Mouse (Mus musculus) kidney, embryonic 16.5 days (tissue): ENCODE measurements at regions not wholly inside any gene's neighbourhood (a gene's known extent, or its start where the extent isn't known, plus 50 kb on each side); places are given as distances from the start of the nearest gene placed in this dataset.

Source experiments
- ATAC-seq: fragments of 200-750 bp; cut with Nextera tagmentation; 2 replicates; pipeline ENCODE4 v1.8.0; 2017; ENCODE audit warnings: moderate TSS enrichment; ENCODE audit not compliant: low FRiP score, low TSS enrichment
- H3K27ac ChIP-seq: fragments of 300-500 bp; sonication (generic); 2 replicates; pipeline ENCODE4 v1.5.1; 2014; ENCODE audit warnings: low read length
- H3K27me3 ChIP-seq: fragments of 300-500 bp; sonication (generic); 2 replicates; pipeline ENCODE4 v1.6.1; 2014; ENCODE audit warnings: low read length, control low read depth, mixed read lengths; ENCODE audit not compliant: insufficient read depth
- H3K36me3 ChIP-seq: fragments of 300-500 bp; sonication (generic); 2 replicates; pipeline ENCODE4 v1.6.1; 2014; ENCODE audit warnings: low read length, control low read depth, mixed read lengths; ENCODE audit not compliant: insufficient read depth
- H3K4me1 ChIP-seq: fragments of 300-500 bp; sonication (generic); 2 replicates; pipeline ENCODE4 v1.6.1; 2014; ENCODE audit warnings: low read length, control low read depth, mixed read lengths; ENCODE audit not compliant: insufficient read depth
- H3K4me2 ChIP-seq: fragments of 300-500 bp; sonication (generic); replicated peaks from 2 replicates; pipeline ENCODE4 v1.6.1; 2014; ENCODE audit warnings: low read depth, low read length
- H3K4me3 ChIP-seq: fragments of 300-500 bp; sonication (generic); 2 replicates; pipeline ENCODE4 v1.5.1; 2014; ENCODE audit warnings: mild to moderate bottlenecking, low read length
- H3K9ac ChIP-seq: fragments of 300-500 bp; sonication (generic); replicated peaks from 2 replicates; pipeline ENCODE4 v1.6.1; 2014; ENCODE audit warnings: low read length
- H3K9me3 ChIP-seq: fragments of 300-500 bp; sonication (generic); 2 replicates; pipeline ENCODE4 v1.6.1; 2016; ENCODE audit warnings: low read length, control low read depth
- WGBS: fragments of 180-500 bp; shearing (Covaris S2); extraction: QIAGEN DNeasy Blood & Tissue Kit; methylation state at CpG from one replicate; pipeline ENCODE4 v1.1.7; 2014; 5-methylcytosine and 5-hydroxymethylcytosine counted together

GRCm38 (mm10) chr10:25714636-25715035 lies 178.6 kb upstream of the Smlr1 start:
- ATAC-seq, result no peak
- Histone ChIP-seq H3K9ac (no peak overlapping the region), H3K27me3 (no peaks in the 10 kb centered on the region), H3K36me3 (no peaks in the 10 kb centered on the region), H3K4me1 (no peaks in the 10 kb centered on the region), H3K4me3 (no peak overlapping the region), H3K4me2 (no peak overlapping the region), H3K9me3 (no peaks in the 10 kb centered on the region), H3K27ac (no peak overlapping the region)

- no peak overlapping the region for H3K4me3 ChIP-seq
- no peaks in the 10 kb centered on the region for H3K9me3 ChIP-seq
- H3K36me3 ChIP-seq, result no peaks in the 10 kb centered on the region
- H3K4me1 ChIP-seq, result no peaks in the 10 kb centered on the region
- H3K27me3 ChIP-seq, result no peaks in the 10 kb centered on the region
- 75% methylated on average over 12 of the region's 12 CpGs for WGBS
- no peak overlapping the region for H3K27ac ChIP-seq
- H3K9ac ChIP-seq, result no peak overlapping the region
- no peak for ATAC-seq
- no peak overlapping the region for H3K4me2 ChIP-seq
These were observed 178.0 kb upstream of the Smlr1 start for GRCm38 (mm10) chr10:25714041-25714440.

- WGBS, result 57% methylated on average over 7 of the region's 7 CpGs
- no peak for ATAC-seq
- no peaks in the 10 kb centered on the region for H3K36me3 ChIP-seq
- H3K4me2 ChIP-seq, result no peak overlapping the region
- no peaks in the 10 kb centered on the region for H3K9me3 ChIP-seq
- H3K9ac ChIP-seq, result no peak overlapping the region
- H3K4me3 ChIP-seq, result no peak overlapping the region
- no peaks in the 10 kb centered on the region for H3K4me1 ChIP-seq
- no peak overlapping the region for H3K27ac ChIP-seq
- H3K27me3 ChIP-seq, result no peaks in the 10 kb centered on the region
These were observed 171.9 kb upstream of the Smlr1 start for GRCm38 (mm10) chr10:25707951-25708350.

- H3K4me2 ChIP-seq, result no peak overlapping the region
- H3K4me3 ChIP-seq, result no peak overlapping the region
- H3K27me3 ChIP-seq, result no peaks in the 10 kb centered on the region
- 87% methylated on average over 3 of the region's 3 CpGs for WGBS
- no peaks in the 10 kb centered on the region for H3K9me3 ChIP-seq
- H3K4me1 ChIP-seq, result no peaks in the 10 kb centered on the region
- no peak overlapping the region for H3K9ac ChIP-seq
- no peak overlapping the region for H3K27ac ChIP-seq
- ATAC-seq, result no peak
- no peaks in the 10 kb centered on the region for H3K36me3 ChIP-seq
These were observed 166.1 kb upstream of the Smlr1 start for GRCm38 (mm10) chr10:25702146-25702545.

GRCm38 (mm10) chr10:25695798-25696197 lies 159.7 kb upstream of the Smlr1 start:
- Histone ChIP-seq H3K9ac (no peak overlapping the region), H3K27ac (no peak overlapping the region), H3K36me3 (no peaks in the 10 kb centered on the region), H3K4me1 (no peaks in the 10 kb centered on the region), H3K9me3 (no peaks in the 10 kb centered on the region), H3K4me3 (no peak overlapping the region), H3K4me2 (no peak overlapping the region), H3K27me3 (no peaks in the 10 kb centered on the region)
- no peak for ATAC-seq
- WGBS, result 85% methylated on average over 8 of the region's 8 CpGs

- Histone ChIP-seq H3K27ac (no peak overlapping the region), H3K9ac (no peak overlapping the region), H3K9me3 (no peaks in the 10 kb centered on the region), H3K4me2 (no peak overlapping the region), H3K4me1 (no peaks in the 10 kb centered on the region), H3K36me3 (no peaks in the 10 kb centered on the region), H3K27me3 (no peaks in the 10 kb centered on the region), H3K4me3 (no peak overlapping the region)
- ATAC-seq, result 0 out of 2 replicates have a peak, but pooled peaks have one; percentile 49
- WGBS, result 13% methylated on average over 6 of the region's 6 CpGs
These were observed 145.2 kb upstream of the Smlr1 start for GRCm38 (mm10) chr10:25681243-25681642.

GRCm38 (mm10) chr10:25677889-25678288 lies 141.8 kb upstream of the Smlr1 start:
- no peak for ATAC-seq
- H3K4me2 ChIP-seq, result no peak overlapping the region
- no peak overlapping the region for H3K27ac ChIP-seq
- no peak overlapping the region for H3K4me3 ChIP-seq
- no peaks in the 10 kb centered on the region for H3K4me1 ChIP-seq
- H3K9me3 ChIP-seq, result no peaks in the 10 kb centered on the region
- WGBS, result 69% methylated on average over 1 of the region's 1 CpGs
- H3K27me3 ChIP-seq, result no peaks in the 10 kb centered on the region
- H3K9ac ChIP-seq, result no peak overlapping the region
- no peaks in the 10 kb centered on the region for H3K36me3 ChIP-seq

- Histone ChIP-seq H3K9ac (no peak overlapping the region), H3K4me2 (no peak overlapping the region), H3K9me3 (no peaks in the 10 kb centered on the region), H3K4me1 (no peaks in the 10 kb centered on the region), H3K27ac (no peak overlapping the region), H3K27me3 (no peaks in the 10 kb centered on the region), H3K36me3 (no peaks in the 10 kb centered on the region), H3K4me3 (no peak overlapping the region)
- 18% methylated on average over 10 of the region's 10 CpGs for WGBS
- no peak for ATAC-seq
These were observed 139.3 kb upstream of the Smlr1 start for GRCm38 (mm10) chr10:25675368-25675767.

- H3K4me1 ChIP-seq, result no peaks in the 10 kb centered on the region
- 86% methylated on average over 1 of the region's 1 CpGs for WGBS
- H3K9ac ChIP-seq, result no peak overlapping the region
- no peak overlapping the region for H3K4me3 ChIP-seq
- H3K4me2 ChIP-seq, result no peak overlapping the region
- H3K27me3 ChIP-seq, result no peaks in the 10 kb centered on the region
- no peak for ATAC-seq
- H3K27ac ChIP-seq, result no peak overlapping the region
- H3K36me3 ChIP-seq, result no peaks in the 10 kb centered on the region
- no peaks in the 10 kb centered on the region for H3K9me3 ChIP-seq
These were observed 134.0 kb upstream of the Smlr1 start for GRCm38 (mm10) chr10:25670061-25670460.

- 0 out of 2 replicates have a peak overlapping the region, but pooled peaks have one; percentile 15 for H3K4me2 ChIP-seq
- H3K27ac ChIP-seq, result no peak overlapping the region
- H3K36me3 ChIP-seq, result no peaks in the 10 kb centered on the region
- H3K4me3 ChIP-seq, result no peak overlapping the region
- H3K9ac ChIP-seq, result no peak overlapping the region
- H3K9me3 ChIP-seq, result no peaks in the 10 kb centered on the region
- 50% methylated on average over 16 of the region's 16 CpGs for WGBS
- H3K4me1 ChIP-seq, result 0 out of 2 replicates have a peak, but pooled peaks cover 6% of the 10 kb centered on the region
- H3K27me3 ChIP-seq, result no peaks in the 10 kb centered on the region
- peak; percentile 46; the same call in 1 of the 2 replicates for ATAC-seq
These were observed 116.9 kb upstream of the Smlr1 start for GRCm38 (mm10) chr10:25652742-25653563.
